Mouse (Mus musculus) brain, embryonic 14.5 days (tissue): ENCODE results near the gene Sat2.

Experiments
- CTCF ChIP-seq: fragments of 200-500 bp; IDR thresholded peaks from 2 replicates; pipeline ENCODE4 v1.5.1; 2012; ENCODE audit warnings: inconsistent platforms, mild to moderate bottlenecking, moderate library complexity, borderline replicate concordance; ENCODE audit not compliant: insufficient read depth, insufficient read length; ENCODE audit errors: extremely low read depth
- POLR2A ChIP-seq: fragments of 200-500 bp; IDR thresholded peaks from 2 replicates; pipeline ENCODE4 v1.6.1; 2012; ENCODE audit warnings: mild to moderate bottlenecking, inconsistent platforms, borderline replicate concordance; ENCODE audit not compliant: poor library complexity, insufficient read depth, insufficient read length, severe bottlenecking; ENCODE audit errors: extremely low read depth

DNA sequence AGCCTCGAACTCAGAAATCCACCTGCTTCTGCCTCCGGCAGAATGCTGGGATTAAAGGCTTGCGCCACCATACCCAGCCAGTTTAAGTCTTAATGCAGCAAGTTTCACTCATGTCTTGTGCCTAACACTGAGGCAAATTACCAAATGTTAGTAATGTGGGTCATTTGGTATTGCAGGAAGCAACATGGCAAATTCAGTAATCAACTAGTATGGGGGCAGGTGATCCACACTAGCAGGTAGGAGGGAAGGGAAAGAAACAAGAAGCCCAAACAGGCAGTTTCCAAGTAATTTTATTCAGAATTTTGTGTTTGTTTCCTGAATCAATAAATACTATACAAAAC lies 44.8 kb downstream of the Sat2 start:
- TF ChIP-seq CTCF, result no peak
- no peak for TF ChIP-seq POLR2A
